Mouse (Mus musculus) embryonic facial prominence, embryonic 15.5 days (tissue): ENCODE data around the gene Fyb. TPM values are rescaled to one million over a fixed set of nuclear protein-coding genes. Genes with fewer than 3 reads are reported as not detected.

Experiments used
- ATAC-seq: fragments of 200-750 bp; cut with Nextera tagmentation; 2 replicates; pipeline ENCODE4 v1.8.0; 2017; ENCODE audit warnings: low read depth, moderate TSS enrichment; ENCODE audit not compliant: insufficient number of reproducible peaks, low FRiP score, low TSS enrichment
- H3K27ac ChIP-seq: fragments of 300-500 bp; sonication (generic); replicated peaks from 2 replicates; pipeline ENCODE4 v1.5.1; 2015; ENCODE audit warnings: mild to moderate bottlenecking, inconsistent platforms
- H3K27me3 ChIP-seq: fragments of 300-500 bp; sonication (generic); 2 replicates; pipeline ENCODE4 v1.6.1; 2015; ENCODE audit warnings: inconsistent platforms
- H3K36me3 ChIP-seq: fragments of 300-500 bp; sonication (generic); 2 replicates; pipeline ENCODE4 v1.6.1; 2015; ENCODE audit warnings: mild to moderate bottlenecking, inconsistent platforms
- H3K4me1 ChIP-seq: fragments of 300-500 bp; sonication (generic); 2 replicates; pipeline ENCODE4 v1.6.1; 2015; ENCODE audit warnings: inconsistent platforms
- H3K4me2 ChIP-seq: fragments of 300-500 bp; sonication (generic); replicated peaks from 2 replicates; pipeline ENCODE4 v1.6.1; 2015; ENCODE audit warnings: mild to moderate bottlenecking, inconsistent platforms
- H3K4me3 ChIP-seq: fragments of 300-500 bp; sonication (generic); replicated peaks from 2 replicates; pipeline ENCODE4 v1.5.1; 2015; ENCODE audit warnings: mild to moderate bottlenecking, inconsistent platforms
- H3K9ac ChIP-seq: fragments of 300-500 bp; sonication (generic); 2 replicates; pipeline ENCODE4 v1.6.1; 2015; ENCODE audit warnings: inconsistent platforms
- H3K9me3 ChIP-seq: fragments of 300-500 bp; sonication (generic); replicated peaks from 2 replicates; pipeline ENCODE4 v1.6.1; 2016; ENCODE audit warnings: inconsistent platforms
- WGBS: fragments of 180-500 bp; shearing (Covaris S2); methylation state at CpG from one replicate; pipeline ENCODE4 v1.1.7; 2015; 5-methylcytosine and 5-hydroxymethylcytosine counted together
- polyA plus RNA-seq: library from polyadenylated mRNA; unstranded; fragments of >200 nt; fragmentation: Nextera tagmentation; extraction: Ambion mirVana; gene quantifications from 2 replicates; pipeline ENCODE4 v1.2.1, GENCODE M21; 2015

The Fyb gene
- 10.8 and 12.5 TPM in 2 replicates for polyA plus RNA-seq

DNA sequence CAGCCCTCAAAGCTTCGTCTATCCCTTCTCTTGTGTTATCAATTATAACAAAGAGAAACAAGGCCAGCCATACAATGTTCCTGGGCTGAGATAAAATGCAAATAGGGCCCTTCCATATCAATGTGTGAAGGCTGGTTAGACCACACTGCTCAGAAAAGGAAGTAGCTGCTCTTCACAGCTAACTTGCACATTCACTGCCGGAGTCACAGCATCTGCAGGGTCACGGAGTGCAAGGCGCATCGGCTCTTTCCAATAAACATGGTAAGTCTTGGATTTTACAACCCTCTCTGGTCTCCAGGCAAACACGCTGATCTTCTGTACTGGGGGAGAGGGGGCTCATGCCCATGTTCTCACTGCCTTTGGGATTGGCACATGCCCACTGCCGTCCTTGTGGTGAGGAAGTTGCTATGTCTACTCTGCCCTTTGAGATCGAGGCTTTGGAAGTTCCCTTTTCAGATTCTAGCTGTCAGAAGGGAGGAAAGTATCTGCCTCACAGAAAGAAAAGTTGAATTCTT lies at the start of gene Fyb:
Fyb (plus strand) TSS at position 201 of the 515 bp plus-strand sequence.
- Histone ChIP-seq H3K27ac (no peak within 1 kb of the TSS), H3K9me3 (no peaks in the 10 kb centered on the region), H3K4me1 (no peaks in the 10 kb centered on the region), H3K27me3 (no peaks in the 10 kb centered on the region), H3K4me2 (no peak within 1 kb of the TSS), H3K4me3 (no peak within 1 kb of the TSS), H3K9ac (no peak within 1 kb of the TSS), H3K36me3 (no peaks in the 10 kb centered on the region)
- ATAC-seq, result no peak
- whole genome bisulfite sequencing, result 85% methylated on average over 8 of the region's 8 CpGs

DNA sequence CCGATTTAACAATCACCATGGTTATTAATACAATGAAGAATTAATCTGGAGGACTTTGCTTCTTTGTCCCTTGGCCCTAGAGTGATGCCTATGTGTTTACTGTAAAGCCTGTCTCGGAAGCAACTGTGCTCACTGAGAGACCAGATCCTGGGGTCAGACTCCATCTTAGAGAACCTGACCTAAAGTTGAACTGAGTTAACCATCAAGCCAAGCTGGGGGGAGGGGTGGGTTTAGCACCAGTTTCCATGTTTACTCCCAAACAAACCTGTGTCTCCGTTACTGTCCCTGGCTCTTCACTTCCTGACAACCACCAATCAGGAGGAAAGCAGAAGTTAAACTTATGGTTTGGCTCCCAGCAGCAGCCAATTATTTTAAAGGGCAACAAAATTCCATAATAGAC lies 39.1 kb upstream of the Fyb start:
- H3K9ac ChIP-seq, result no peak overlapping the region
- no peak for ATAC-seq
- 72% methylated on average over 3 of the region's 3 CpGs for WGBS

DNA sequence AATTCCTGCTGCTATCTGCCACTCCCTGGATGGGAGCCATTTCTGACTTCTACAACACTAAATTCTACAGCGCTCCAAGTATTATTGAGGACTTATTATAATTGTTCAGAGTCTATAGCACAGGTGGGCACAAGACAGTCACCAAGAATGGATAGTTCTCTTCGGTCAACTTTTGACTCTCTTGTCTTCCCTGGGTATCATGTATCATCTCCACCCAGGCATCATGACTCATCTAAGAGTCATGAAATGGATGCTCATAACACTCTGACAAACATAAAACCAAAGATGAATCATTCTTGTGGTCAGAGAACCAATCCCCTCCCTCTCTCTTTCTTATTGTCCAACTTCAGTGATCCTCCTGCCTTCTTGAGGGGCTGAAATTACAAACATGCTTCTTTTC lies 30.3 kb upstream of the Fyb start:
- WGBS, result 84% methylated on average over 2 of the region's 2 CpGs
- no peaks in the 10 kb centered on the region for H3K9me3 ChIP-seq
- no peaks in the 10 kb centered on the region for H3K4me1 ChIP-seq
- H3K4me3 ChIP-seq, result no peak overlapping the region
- H3K4me2 ChIP-seq, result no peak overlapping the region
- no peak overlapping the region for H3K27ac ChIP-seq
- no peak overlapping the region for H3K9ac ChIP-seq
- H3K27me3 ChIP-seq, result no peaks in the 10 kb centered on the region
- no peak for ATAC-seq
- no peaks in the 10 kb centered on the region for H3K36me3 ChIP-seq

More for the DNA sequence above, 39.1 kb upstream of the Fyb start:
- 0 out of 2 replicates have a peak, but pooled peaks cover 4% of the 10 kb centered on the region for H3K9me3 ChIP-seq
- no peaks in the 10 kb centered on the region for H3K4me1 ChIP-seq
- H3K4me3 ChIP-seq, result no peak overlapping the region
- no peak overlapping the region for H3K4me2 ChIP-seq
- H3K36me3 ChIP-seq, result no peaks in the 10 kb centered on the region
- no peak overlapping the region for H3K27ac ChIP-seq
- no peaks in the 10 kb centered on the region for H3K27me3 ChIP-seq

DNA sequence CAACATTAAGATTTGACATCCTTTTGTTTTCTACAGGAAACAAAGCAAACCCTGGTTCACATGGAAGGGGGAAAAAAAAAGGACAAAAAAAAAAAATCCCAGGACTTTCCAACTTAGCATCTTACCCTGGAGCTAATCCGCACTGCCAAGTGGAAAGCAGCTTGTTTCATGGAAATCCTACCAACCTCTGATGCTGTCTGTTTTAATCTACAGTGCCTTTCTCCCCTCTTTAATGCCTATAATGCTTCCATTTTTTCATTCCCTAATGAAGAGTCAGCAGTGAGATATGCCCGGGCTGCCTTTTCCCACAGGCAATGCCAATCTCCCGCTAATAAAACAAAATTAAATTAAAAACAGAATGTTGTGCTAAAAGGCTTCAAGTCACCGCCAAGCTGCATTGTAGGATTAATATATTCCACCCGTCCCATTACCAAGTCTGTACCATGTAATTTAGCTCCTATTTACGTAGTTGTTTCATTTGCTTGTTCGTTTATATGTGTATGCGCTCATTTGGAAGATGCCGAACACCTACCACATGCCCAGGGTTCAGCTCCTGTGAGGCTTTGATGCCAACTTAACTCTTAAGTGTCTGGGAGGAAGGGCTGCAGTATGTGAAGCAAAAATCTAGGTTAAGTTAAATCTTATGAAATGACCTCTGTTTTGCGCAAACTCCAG lies 24.1 kb upstream of the Fyb start:
- H3K4me3 ChIP-seq, result no peak overlapping the region
- H3K27me3 ChIP-seq, result no peaks in the 10 kb centered on the region
- 38% methylated on average over 10 of the region's 10 CpGs for WGBS
- no peaks in the 10 kb centered on the region for H3K9me3 ChIP-seq
- H3K36me3 ChIP-seq, result no peaks in the 10 kb centered on the region
- 0 out of 2 replicates have a peak, but pooled peaks cover 6% of the 10 kb centered on the region for H3K4me1 ChIP-seq
- ATAC-seq, result no peak
- no peak overlapping the region for H3K4me2 ChIP-seq
- H3K27ac ChIP-seq, result no peak overlapping the region
- H3K9ac ChIP-seq, result no peak overlapping the region

DNA sequence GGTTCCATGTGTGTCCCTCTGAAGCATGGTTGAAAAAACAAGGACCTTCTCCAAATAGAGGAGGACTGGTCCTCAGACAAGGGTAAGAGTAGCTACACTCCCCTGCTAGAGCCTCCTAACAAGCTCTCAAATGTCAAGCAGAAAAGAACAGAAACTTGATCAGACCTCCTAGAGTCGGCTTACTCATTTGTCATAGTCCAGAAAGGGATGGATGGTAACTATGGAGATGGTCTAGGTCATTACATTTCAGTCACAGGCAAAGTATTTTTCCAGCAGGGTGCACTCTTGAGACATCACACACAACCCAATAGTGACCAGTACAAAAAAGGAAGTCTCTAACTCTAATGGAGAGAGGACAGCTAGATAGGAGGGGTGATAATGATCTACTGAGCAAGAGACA lies 21.9 kb upstream of the Fyb start:
- H3K9me3 ChIP-seq, result no peaks in the 10 kb centered on the region
- no peak overlapping the region for H3K4me2 ChIP-seq
- no peaks in the 10 kb centered on the region for H3K27me3 ChIP-seq
- H3K4me1 ChIP-seq, result 0 out of 2 replicates have a peak, but pooled peaks cover 6% of the 10 kb centered on the region
- H3K9ac ChIP-seq, result no peak overlapping the region
- no peak for ATAC-seq
- no peak overlapping the region for H3K27ac ChIP-seq
- H3K36me3 ChIP-seq, result no peaks in the 10 kb centered on the region
- no peak overlapping the region for H3K4me3 ChIP-seq
- 35% methylated on average over 1 of the region's 1 CpGs for WGBS

DNA sequence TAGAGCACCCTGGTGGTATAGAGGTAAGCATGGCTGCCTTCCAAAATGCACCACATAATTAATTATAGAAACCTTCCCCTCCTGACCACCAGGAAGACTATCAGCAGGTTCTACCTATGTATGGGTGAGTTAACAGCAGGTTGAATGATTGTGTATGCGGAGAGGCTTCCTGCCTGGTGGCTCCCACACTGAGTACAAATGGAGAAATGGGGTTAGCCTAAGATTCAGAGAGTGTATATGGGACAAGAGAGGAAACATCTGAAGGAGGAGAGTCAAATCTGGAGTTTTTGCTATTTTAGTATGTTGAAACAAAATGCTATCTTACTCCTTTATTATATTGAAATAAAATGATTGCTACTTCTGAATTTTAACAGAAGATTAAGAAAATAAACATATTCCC lies 5.1 kb upstream of the Fyb start:
- no peak overlapping the region for H3K4me2 ChIP-seq
- ATAC-seq, result no peak
- no peak overlapping the region for H3K27ac ChIP-seq

DNA sequence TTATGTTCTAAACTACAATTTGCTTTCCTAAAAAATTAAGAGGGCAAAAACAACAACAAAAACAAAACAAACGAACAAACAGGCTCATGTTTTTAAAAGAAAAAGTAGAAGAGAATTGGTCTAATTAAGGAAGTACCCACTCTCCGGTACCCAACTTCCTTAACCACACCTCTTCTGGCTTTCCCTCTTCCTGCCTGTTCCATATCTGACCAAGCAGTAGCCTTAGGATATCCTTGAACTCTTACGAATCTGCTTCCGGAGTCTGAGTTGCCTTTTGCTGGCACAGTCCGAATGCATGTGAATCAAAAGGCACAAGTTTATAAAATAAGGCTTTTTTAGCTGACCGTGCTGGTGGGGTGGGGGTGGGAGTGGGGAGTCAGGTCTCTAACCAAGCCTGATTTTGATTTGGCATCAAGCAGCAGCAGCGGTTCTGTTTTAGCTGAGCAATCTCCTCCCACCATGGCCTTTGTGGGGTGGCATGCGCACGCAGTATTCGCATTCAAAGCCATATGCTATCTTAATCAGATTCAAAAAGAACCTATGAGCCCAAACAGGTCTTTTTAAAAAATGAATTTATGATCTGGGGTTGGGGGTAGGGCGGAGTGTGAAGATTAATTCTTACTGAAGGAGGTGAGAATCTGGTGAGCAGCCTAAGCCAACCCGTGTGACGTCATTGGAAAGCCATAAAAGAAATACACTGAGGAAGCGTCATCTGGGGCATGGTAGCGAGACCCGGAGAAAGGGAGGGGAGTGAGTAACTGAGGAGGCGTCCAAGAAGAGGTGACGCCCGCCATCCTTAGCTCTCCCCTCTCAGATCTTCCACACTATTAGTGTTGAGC lies 3.0 kb upstream of the Fyb start:
- Histone ChIP-seq H3K27ac (no peak overlapping the region), H3K27me3 (no peaks in the 10 kb centered on the region), H3K4me1 (no peaks in the 10 kb centered on the region), H3K9ac (no peak overlapping the region), H3K36me3 (no peaks in the 10 kb centered on the region), H3K4me2 (no peak overlapping the region), H3K9me3 (no peaks in the 10 kb centered on the region), H3K4me3 (no peak overlapping the region)
- WGBS, result 78% methylated on average over 19 of the region's 19 CpGs
- ATAC-seq, result no peak

More for the DNA sequence above, 5.1 kb upstream of the Fyb start:
- no peaks in the 10 kb centered on the region for H3K36me3 ChIP-seq
- no peaks in the 10 kb centered on the region for H3K4me1 ChIP-seq
- 93% methylated on average over 1 of the region's 1 CpGs for WGBS
- H3K9me3 ChIP-seq, result no peaks in the 10 kb centered on the region
- no peaks in the 10 kb centered on the region for H3K27me3 ChIP-seq
- no peak overlapping the region for H3K9ac ChIP-seq
- H3K4me3 ChIP-seq, result no peak overlapping the region

DNA sequence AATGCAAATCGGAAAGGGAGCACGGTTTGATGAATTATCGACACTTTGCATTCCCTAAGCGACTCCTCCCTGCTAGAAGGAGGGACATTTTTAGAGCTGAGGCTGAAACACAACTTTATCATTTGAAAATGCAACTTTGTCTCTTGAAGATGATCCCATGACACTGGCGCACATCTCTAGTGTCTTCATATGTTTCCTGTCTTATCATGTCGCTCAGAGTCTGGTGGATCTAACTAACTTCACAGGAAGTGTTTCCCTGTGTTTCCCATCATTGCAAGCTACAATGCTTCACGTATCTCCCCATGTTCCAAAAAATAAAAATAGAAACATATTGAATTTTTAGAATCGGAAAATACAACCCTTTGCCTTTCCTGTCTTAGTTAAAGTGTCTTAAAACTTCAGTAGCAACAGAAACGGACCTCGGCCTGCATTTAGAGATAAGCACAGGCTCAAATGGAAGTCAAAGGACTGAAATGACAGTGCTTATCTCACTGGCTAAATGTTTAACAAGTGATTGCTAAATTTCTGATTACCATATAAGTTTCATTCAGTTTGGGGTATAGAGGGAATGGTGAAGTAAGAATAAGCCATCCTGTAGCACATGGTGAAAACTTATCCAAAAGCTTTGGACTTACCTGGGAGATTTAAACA lies 2.0 kb upstream of the Fyb start:
- Histone ChIP-seq H3K4me1 (no peaks in the 10 kb centered on the region), H3K36me3 (no peaks in the 10 kb centered on the region), H3K27ac (no peak overlapping the region), H3K4me2 (no peak overlapping the region), H3K27me3 (no peaks in the 10 kb centered on the region), H3K9me3 (no peaks in the 10 kb centered on the region), H3K9ac (no peak overlapping the region), H3K4me3 (no peak overlapping the region)
- ATAC-seq, result no peak
- 77% methylated on average over 10 of the region's 10 CpGs for WGBS

DNA sequence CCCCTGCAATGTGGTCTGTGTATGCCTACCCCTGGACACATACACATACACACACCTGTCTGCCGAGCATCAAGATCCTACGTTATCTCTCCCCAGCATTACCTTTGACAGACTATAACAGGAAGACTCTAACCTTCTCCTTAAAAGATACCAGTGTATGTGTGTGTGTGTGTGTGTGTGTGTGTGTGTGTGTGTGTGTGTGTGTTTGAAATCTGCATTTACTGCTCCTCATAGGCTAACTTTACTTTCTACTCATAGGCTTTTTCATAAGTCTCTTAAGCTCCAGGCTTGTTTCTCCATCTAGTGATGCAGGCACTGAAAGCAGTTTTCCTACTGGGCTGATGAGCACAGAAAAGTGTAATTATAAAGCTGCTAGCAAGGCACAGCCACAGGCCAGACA lies 2.1 kb downstream of the Fyb start:
- ATAC-seq, result no peak
- H3K9ac ChIP-seq, result no peak overlapping the region
- no peaks in the 10 kb centered on the region for H3K27me3 ChIP-seq
- no peak overlapping the region for H3K27ac ChIP-seq
- no peaks in the 10 kb centered on the region for H3K4me1 ChIP-seq
- 90% methylated on average over 2 of the region's 2 CpGs for WGBS
- H3K36me3 ChIP-seq, result no peaks in the 10 kb centered on the region
- no peak overlapping the region for H3K4me2 ChIP-seq
- H3K4me3 ChIP-seq, result no peak overlapping the region
- H3K9me3 ChIP-seq, result no peaks in the 10 kb centered on the region

DNA sequence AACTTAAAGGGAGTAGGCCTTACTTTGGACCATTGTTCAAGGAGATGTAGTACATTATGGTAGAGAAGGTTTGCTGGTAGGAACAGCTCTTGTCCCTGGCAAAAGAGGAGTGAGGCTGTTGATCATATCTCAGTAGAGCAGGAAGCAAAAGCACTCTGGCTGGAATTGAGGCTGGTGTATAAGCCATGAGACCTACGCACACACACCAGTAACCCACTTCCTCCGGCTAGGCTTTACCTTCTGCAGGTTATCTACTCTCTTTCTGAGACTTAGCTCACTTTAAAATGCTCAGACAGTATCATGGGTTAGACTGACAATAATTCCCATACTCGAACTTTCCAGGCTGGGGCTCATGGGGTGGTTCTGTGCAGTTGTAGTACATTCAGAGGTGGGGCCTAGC lies 2.7 kb downstream of the Fyb start:
- no peak overlapping the region for H3K4me2 ChIP-seq
- WGBS, result 83% methylated on average over 3 of the region's 3 CpGs
- no peaks in the 10 kb centered on the region for H3K27me3 ChIP-seq
- no peak overlapping the region for H3K4me3 ChIP-seq
- no peak overlapping the region for H3K27ac ChIP-seq
- H3K36me3 ChIP-seq, result no peaks in the 10 kb centered on the region
- H3K4me1 ChIP-seq, result no peaks in the 10 kb centered on the region
- no peaks in the 10 kb centered on the region for H3K9me3 ChIP-seq
- no peak for ATAC-seq
- H3K9ac ChIP-seq, result no peak overlapping the region

DNA sequence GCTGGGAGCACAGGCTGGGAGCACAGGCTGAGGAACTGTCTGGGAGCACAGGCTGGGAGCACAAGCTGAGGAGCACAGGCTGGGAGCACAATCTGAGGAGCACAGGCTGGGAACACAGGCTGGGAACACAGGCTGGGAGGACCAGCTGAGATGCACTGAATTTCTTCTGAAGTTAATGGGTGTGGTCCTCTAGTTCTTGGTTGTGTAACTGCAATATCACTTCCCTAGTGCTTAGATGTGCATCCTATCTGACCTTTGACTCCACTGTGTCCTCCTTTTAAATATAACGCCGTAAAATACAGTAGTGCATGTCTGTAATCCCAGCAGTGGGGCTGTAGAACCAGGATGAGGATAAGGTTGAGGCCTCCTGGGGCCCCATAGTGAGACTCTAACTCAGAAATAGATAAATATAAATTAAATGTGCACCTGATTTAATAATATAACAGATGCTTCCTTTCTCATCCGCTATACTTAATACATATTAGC lies 11.2 kb downstream of the Fyb start:
- Histone ChIP-seq H3K9ac (no peak overlapping the region), H3K36me3 (no peaks in the 10 kb centered on the region), H3K4me3 (no peak overlapping the region), H3K4me2 (no peak overlapping the region), H3K27me3 (no peaks in the 10 kb centered on the region), H3K4me1 (no peaks in the 10 kb centered on the region), H3K9me3 (no peaks in the 10 kb centered on the region), H3K27ac (no peak overlapping the region)
- WGBS, result 90% methylated on average over 3 of the region's 3 CpGs
- ATAC-seq, result no peak
